Mouse (Mus musculus) urinary bladder, postnatal 25 days (tissue): ENCODE results near the gene Olfr1415.
"Not testable (repeated sequence)": the region's sequence is repeated elsewhere in the genome, so short reads cannot be mapped to it uniquely, and the experiment has no call there.

ENCODE experiments used
- DNase-seq: peaks from one replicate; pipeline ENCODE4 v3.0.0; 2022; ENCODE audit warnings: low spot score

The Olfr1415 gene

DNA sequence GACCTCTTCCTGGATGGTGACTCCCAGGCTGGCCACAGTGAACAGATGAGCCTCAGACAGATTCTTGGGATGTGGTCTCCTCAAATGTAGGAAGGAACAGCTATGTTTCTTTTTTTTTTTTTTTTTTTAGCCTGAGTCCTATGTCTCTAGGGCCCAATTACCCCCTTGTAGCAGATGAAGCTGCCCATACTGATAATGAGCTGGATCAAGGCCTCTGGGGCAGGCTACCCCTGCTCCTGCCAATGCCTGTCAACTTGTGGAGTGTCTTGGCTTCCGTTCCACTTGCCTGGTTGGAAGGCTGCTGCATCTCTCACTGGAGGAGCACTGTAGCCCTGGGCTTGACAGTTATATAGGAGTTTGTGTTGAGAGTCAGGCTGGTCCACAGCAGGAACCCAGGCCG lies at the start of gene Olfr1415:
Gene Olfr1415 (minus strand): TSS at position 101 of the 400 bp plus-strand sequence.
- DNase-seq, result no peak

DNA sequence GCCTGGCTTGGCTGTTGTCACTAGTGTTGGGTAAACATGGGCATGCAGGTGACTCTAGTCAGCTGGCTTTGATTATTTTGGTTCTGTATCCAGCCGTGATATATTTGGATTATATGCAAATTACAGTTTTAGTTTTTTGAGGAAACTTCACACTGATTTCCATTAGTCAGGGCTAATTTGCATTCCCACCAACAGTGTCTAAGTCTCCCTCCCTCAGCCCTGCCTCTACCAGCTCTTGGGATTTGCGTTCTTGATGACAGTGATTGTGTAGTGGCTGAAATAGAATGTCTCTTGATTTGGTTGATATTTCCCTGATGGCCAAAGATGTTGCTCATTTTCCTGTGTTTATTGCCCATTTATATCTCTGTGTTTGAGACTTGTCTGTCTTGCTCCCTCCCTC lies 43.2 kb upstream of the Olfr1415 start:
- DNase-seq, result no peak

DNA sequence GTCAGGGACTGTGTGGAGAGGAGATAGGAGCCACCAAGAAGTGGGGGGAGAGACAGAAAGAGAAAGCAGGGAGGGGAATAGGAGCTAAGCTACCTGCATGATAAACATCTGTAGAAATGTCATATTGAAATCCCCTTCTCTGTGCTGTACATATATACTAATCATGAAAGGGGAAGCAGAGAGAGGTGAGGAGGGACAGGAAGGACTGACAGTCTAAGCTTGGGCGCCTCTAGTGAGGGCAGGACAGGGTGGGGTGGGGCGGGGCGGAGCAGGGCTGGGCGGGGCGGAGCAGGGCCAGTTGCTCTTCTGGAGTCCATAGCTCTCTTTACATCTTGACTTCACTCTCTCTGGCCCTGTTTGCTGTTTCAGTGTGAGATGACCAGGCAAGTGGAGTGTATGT lies 41.1 kb upstream of the Olfr1415 start:
- DNase-seq, result no peak

DNA sequence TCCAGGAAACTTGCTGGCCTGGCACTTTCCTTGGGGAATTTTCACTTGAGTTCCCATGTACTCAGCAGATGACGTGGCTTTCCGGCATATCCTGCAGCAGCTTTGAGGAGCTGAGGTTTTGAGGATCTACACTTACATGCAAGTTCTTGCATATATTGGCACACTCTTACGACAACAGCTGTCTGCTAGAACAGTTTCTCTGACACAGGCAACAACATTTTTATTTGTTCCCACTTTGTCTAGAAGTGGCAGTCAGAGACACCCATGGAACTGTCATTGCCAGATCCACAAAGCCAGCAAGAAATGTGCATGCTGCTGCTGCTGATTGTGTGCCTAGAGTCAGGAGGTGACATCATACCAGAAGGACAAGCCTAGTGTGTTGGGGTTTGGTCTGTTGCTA lies 27.9 kb upstream of the Olfr1415 start:
- DNase-seq, result no peak

DNA sequence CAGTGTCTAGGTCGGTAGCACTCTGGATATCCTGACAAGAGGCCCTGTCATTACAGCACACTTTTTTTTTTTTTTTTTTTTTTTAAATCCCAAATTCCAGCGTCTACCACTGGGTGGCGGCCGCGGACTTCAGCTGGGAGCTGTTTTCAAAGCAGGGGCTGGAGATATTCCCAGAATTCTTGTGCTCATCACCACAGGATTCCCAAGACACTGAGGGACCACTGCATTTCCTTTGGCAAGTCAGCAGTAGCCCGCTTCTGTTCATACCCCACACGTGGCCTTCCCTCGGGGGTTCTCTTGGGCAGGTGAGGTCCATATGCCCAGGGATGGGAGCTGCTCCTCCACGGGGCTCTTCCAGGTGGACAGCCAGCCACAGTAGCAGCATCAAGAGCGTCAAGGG lies 25.5 kb upstream of the Olfr1415 start:
- DNase-seq, result peak; percentile 19

DNA sequence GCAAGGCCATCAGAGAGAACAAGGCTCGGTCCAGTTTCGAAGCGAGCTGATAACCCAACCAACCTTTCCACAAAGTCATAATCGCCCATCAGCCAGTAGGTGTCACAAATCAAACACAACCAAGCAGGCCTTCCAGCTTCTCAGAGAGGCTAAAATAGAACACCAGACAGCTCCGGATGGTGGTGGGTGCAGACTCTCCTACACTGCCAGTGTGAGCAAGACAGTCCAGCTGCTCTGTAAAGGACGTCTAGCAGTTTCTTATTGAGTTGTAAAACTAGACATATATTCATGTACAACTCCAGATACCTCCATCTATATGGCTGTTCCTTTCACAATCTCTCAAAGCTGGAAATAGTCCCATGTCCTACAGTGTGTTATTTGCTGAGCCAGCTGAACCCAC lies 23.1 kb upstream of the Olfr1415 start:
- DNase-seq, result no peak

DNA sequence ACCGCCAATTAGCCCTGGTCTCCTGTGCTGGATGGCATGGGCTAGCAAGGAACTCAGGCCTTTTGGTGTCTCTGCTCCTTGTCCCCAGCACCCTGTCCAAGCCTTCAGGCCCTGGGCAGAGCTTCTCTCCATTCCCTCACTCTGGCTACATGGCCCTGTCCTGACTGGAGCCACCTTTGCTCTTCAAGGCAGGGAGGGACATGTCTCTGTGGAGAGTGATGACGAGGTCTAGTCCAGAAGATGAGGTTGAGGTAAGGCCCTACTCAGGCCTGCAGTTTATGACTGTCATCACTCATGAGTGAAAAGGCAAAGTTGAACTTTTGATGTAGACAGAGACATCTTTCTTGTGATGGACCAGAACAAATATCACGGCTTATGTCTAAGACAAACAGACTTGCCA lies 22.7 kb upstream of the Olfr1415 start, which contains the start of gene Olfr1414:
Gene Olfr1414 (minus strand): TSS at position 101 of the 400 bp plus-strand sequence.
- no peak for DNase-seq

DNA sequence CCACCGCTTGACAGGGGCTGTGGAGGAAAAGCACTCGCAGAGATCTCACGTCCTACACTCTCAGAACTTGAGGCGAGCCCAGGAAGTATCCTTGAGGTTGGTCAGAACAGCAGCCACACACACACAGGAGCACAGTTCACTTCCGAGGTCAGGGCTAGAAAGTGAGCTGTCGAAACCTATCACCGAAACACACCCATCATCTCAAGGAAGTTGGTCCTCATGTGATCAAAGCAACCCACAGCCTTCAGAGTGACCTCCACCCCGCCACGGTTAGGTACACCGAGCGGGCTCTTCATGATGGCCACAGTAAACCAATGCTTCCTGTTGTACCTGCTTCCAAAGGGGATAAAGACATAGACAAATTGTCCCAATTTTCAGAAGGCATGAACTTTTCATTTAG lies 19.5 kb upstream of the Olfr1415 start:
- DNase-seq, result no peak

DNA sequence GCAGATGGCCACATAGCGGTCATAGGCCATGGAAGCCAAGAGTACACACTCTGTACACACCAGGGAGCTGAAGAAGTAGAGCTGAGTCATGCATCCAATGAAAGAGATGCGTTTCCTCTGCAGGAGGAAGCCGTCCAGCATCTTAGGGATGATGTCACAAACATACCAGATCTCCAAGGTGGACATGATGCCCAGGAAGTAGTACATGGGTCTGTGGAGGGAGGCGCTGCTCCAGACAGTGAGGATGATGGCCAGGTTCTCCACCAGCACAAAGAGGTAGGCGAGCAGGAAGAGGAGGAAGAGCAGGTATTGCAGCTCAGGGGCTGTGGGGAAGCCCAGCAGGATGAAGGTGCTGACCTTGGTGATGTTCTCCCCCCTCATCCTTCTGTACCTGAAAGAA lies 15.7 kb upstream of the Olfr1415 start:
- not testable (repeated sequence) for DNase-seq

DNA sequence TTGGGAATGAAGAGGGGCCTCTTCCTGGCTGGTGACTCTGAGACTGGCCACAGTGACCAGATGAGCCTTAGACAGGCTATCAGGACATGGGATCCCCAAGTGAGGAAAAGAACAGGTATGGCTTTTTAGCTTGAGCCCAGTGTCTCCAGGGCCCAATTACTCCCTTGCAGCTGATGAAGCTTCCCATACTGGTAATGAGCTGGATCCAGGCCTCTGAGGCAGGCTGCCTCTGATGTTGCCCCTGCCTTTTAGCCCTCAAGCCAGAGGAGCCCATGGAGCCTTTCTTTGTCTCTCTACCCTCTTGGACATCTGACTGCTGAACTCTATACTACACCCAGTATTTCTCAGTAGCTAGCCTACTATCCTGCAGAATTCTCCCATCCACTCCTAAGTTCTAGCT lies 10.9 kb downstream of the Olfr1415 start, which contains the start of gene Olfr1416:
Gene Olfr1416 (minus strand): TSS at position 101 of the 400 bp plus-strand sequence.
- no peak for DNase-seq

DNA sequence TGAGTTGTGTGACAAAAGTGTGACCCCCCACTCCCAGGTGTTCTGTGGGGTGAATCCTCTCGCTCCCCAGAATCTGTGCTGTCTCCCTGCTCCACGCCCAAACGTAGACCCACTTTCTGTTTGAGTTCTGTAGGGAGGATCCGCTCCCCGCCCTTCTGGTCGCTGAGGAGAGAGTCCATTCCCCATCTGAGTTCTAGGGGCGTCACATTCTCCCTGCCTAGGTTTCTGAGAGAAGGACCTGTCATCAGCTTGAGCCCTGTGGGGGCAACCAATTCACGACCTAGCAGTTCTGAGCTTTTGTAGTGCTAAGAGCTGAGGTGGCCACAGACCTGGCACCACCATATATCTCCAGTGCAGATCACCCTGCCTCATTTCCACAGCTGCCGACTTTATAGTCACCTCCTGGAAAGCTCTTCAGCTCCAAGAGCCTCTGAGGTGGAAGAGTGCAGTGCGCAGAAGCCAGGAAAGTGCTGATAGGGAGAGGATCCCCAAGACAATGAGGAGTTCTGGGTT lies 21.8 kb downstream of the Olfr1415 start:
- DNase-seq, result no peak

DNA sequence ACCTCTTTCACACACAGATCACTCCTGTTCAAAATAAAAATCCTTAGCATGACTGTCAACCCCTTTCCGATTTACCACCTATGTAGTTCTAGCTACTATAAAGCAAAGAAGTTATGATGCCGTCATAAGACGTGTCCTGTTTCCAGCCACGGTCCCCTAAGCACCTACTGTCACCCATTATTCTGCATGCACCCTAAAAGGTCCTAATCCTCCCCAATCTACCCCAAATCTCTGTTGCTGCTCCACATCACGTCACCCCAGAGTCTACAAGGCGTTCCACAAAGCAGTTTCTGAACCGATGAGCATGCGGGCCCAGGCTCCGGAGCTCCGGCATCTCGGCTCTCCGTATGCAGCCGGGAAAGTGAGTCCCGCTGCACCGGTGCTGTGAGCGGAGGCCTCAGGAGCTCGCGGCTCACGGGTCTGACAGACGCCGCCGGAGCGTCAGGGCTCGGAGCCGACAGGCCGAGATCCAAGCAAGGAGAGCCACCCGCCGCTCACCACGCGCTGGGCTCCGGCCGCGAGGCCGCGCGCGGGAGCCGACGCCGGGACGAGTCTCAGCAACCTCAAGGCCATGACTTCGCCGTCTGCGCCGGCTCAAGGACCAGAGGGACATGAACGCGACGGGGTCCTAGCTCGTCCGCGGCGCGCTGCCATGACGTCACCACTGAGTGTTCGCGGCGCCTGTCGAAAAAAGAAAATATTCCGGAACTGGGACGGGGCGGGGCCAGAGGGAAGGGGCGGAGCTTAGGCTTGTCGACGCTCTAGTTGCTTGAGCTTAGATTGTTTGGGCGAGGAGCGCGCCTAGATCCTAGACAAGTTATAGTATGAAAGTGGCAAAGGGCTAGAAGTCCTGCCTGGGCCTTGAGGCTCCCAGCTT lies 22.5 kb downstream of the Olfr1415 start, which contains the start of gene Ndufa10:
Gene Ndufa10 (minus strand): TSS at position 696 of the 877 bp plus-strand sequence.
- DNase-seq, result peak; percentile 97

DNA sequence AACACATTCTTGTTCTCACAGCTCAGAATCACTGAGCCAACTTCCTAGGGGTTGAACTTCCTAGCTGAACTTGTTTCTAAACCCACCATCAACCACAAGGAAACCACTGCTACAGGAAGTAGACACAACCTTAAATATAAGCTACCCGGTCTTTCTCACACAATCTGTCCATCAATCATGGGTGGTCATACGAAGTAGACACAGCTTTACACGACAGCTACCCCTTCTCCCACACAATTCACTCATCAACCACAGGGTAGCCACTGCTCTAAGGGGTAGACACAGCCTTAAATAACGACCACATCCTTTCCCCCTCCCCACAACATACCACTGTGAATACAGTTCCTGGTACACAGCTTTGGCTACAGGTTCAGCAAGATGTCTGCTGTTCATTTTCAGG lies 27.0 kb downstream of the Olfr1415 start:
- no peak for DNase-seq

DNA sequence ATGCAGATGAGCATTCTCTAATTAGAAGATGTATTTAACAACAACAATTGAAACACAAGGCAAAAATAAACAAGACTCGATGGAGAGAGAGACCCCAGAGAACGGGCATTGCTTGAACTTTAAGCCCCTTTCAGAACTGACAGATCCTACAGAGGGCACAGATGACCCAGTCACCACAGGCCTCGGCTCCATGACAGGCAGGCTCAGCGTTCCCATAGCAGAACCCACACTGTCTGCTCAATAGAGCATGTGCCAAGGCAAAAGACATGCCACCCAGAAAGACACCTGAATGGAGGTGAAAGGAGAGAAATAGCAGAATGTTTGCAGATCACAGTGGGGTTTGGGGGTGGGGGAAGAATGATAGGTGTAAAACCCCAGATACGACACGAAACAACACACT lies 37.5 kb downstream of the Olfr1415 start:
- no peak for DNase-seq

DNA sequence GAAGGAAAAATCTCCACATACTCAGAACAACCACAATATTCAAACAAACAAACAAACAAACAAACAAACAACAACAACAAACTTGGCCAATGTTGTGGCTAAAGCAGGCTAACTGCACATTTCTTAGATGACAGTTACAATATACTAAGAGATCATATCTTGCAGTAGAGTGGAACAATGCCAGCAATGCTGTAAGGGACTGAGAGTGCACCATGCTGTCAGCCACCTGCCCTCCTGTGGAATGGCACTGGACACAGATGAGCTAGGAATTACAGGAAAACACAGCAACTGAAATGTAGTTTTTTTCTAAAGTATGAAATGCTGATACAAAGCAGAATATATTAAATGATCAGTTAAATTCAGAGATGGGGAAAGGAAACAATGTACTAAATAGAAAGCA lies 38.1 kb downstream of the Olfr1415 start:
- no peak for DNase-seq

DNA sequence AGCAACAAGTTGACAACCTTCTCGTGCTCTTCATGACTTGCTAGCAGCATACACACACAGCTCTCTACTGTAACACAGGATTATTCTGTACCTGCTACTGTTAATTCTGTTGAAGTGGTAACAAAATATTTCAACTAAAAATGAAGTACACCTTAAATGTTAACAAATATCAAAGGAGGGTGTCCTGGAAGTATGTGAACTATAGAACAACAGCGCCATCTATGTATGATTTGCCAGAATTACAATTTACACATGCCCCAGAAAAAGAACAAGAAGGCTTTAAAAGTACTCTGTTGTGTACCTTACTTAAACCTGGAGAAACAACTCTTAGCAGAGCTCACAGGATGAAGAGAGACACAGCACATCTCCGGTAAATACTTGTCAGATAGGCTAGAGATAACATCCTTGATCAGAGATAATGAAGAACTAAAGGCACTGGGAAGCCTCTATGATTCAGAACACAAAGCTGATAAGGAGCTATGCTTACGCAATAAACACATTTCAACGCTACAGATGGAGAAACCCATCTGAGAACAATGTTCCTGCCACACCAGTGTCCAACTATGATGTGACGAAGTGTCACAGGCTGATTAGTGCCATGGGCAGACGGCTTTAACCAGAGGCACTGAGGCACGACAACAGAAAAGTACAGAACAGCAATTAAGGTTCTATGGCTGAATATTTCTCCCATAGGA lies 42.0 kb downstream of the Olfr1415 start:
- DNase-seq, result no peak

DNA sequence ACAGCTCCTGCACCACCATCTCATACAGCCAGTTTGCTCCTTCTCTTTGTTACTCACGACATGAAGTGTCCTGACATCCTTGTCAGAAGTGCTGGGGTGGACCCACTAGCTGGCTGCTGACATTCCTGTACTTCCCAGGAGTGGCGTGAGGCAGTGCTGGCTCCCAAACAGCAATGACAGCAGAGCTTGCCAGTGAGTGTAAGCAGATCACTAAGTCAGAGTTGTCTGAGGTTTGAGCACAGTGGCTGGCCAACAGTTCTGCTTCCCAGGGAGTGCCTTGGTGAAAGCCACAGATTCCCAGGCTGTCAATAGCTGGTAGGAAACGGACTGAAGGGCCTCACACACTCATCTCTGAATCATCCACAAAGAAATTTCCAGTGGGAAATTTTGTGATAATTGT lies 47.6 kb downstream of the Olfr1415 start:
- DNase-seq, result no peak

DNA sequence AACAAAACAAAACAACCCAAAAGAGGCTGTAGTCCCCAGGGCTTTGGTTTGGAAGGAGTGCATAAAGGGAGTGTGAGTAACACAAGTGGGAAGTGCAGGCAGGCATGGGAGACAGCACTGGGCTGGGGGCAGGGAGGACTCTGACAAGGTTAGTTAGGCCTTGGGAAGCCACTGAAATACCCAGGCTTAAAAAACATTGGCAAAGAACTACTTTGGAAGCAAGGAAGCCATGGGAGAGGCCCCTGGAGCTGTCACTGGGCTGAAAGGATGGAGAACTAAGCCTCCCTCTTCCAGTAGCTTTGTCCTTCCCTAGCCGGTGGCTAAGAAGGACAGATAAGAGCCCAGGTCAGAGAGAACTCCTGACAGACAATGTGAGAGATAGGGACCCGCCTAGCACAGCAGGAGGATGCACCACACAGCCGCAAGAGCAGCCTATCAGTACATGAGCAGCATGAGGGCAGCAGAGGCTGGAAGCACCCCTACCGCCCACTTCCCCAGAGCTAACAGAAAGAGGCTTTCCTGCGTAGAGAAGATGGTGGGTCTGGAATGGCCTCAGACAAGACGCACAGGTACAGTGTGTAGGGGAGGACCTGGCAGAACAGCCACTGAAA lies 54.3 kb downstream of the Olfr1415 start:
- DNase-seq, result no peak

DNA sequence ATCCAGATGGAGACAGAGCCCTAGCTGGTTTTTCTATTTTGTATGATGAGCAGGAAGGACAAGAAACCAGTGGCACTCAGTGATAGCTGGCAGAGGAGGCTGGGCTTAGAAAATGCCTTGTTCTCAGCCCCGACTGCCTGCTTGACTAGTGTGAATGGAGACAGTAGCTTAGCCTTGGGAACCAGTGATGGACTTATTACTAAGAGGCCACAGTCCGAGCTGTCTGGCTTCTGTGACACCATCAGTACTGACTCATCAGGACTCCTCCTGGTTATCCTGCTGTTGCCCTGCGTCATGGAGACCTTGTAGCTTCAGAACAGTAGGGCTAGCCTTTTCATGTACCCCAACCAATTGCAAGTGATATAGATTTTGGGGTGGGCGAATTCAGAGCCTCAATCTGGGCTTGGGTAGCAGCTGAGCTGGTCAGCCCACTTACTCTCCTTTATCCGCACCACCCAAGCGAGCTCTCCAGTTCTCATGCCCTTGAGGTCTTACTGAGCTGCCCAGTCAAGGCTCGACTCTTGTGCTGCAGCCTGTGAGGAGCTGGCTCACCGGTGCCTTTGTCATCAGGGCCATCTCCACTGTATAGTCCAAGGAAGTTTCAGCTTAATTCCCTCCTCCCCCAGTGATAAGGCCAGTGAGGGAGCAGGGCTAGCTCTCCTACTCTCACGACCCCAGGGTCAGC lies 55.7 kb downstream of the Olfr1415 start:
- no peak for DNase-seq
